Mouse (Mus musculus): ENCODE data around the gene Wfdc18.

DNA sequence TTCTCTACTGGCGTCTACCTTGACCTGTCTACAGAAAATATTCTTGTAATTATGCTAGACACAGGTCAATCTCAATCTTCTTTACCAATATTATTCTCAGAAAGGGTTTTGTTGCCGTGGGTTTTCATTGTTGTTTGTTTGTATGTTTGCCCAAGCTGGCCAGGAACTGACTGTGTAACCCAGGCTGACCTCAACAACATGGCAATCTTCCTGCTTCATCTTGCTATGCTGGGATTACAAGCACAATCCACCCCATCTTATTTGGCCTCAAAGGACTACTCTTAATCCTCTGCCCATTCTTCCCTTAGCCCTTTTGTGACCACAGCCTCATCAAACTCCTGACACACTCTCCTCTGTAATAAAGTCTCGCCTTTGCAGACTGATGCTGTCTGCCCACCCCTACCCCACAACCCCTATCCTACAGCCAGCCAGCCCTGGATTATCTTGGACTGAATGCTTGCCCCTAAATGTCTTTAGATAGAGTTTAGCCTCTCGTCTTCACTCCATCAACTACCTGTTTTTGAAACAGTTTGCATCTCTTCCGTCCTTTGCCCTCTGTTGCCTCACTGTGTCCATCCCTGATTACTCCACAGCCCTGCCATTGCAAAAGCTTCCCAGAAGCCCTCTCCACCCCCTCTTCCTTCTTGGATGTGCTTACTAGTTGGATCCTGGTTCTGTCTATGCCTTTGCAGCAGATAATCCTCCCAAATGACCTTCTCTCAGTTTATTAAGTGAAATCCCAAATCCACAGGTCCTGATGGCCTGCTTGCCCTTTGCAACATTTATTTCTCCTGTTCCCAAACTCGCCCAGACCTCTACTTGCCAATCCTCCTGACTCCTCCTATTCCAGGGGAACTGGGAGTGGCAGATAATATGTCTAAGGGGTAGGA lies 38.8 kb downstream of the Wfdc18 start:
- TF ChIP-seq CTCF (conservative IDR thresholded peaks at IDR 0.05 in 1 of 2, IDR thresholded peaks at IDR 0.05 in 1 of 2; ENCODE audit: low read depth in 2 of 2, low read length in 2 of 2), result no peak
- TF ChIP-seq SIN3A (IDR thresholded peaks at IDR 0.05; ENCODE audit: low read length), result no peak
- no peak for TF ChIP-seq ZMIZ1 (IDR thresholded peaks at IDR 0.05; ENCODE audit: low read depth, low read length)
- TF ChIP-seq POLR2A (IDR thresholded peaks at IDR 0.05; ENCODE audit: low read depth, low read length), result no peak

Measured in CH12.LX (cell line).